Mouse (Mus musculus) MEL (cell line): ENCODE measurements around the gene Gm14444. TPM values are rescaled to one million over a fixed set of nuclear protein-coding genes. Genes with fewer than 3 reads are reported as not detected.
"Not testable (repeated sequence)": the region's sequence is repeated elsewhere in the genome, so short reads cannot be mapped to it uniquely, and the experiment has no call there.

Experiments
- DNase-seq: peaks from one replicate; pipeline ENCODE4 v3.0.0; 2011; ENCODE audit warnings: low read depth, low spot score
- H3K27ac ChIP-seq: 2 replicates; pipeline ENCODE4 v1.5.1; 2012; ENCODE audit warnings: low read depth, mild to moderate bottlenecking, control low read depth, low read length, moderate library complexity; ENCODE audit not compliant: control insufficient read depth
- H3K27me3 ChIP-seq, 2 experiments: fragments of 150-350 bp in 1 of 2; sonication (generic) in 1 of 2; 2 replicates each; pipeline ENCODE4 v1.6.1; 2012; ENCODE audit warnings: low read length in 2 of 2, mild to moderate bottlenecking in 2 of 2, improper control_type of control experiment in 1 of 2, moderate library complexity in 1 of 2; ENCODE audit not compliant: insufficient read depth in 2 of 2, control insufficient read depth in 1 of 2
- H3K36me3 ChIP-seq, 2 experiments: 2 replicates each; pipeline ENCODE4 v1.6.1; 2012 to 2014; ENCODE audit warnings: low read length in 2 of 2, improper control_type of control experiment in 1 of 2, inconsistent platforms in 1 of 2, mild to moderate bottlenecking in 1 of 2; ENCODE audit not compliant: insufficient read depth in 2 of 2, control insufficient read depth in 1 of 2
- H3K4me1 ChIP-seq, 2 experiments: fragments of 150-350 bp in 1 of 2; sonication (generic) in 1 of 2; 2 replicates each; pipeline ENCODE4 v1.6.1; 2012; ENCODE audit warnings: low read length in 2 of 2, improper control_type of control experiment in 1 of 2, mild to moderate bottlenecking in 1 of 2; ENCODE audit not compliant: insufficient read depth in 2 of 2, control insufficient read depth in 1 of 2
- H3K4me3 ChIP-seq, 2 experiments: fragments of 150-350 bp in 1 of 2; sonication (generic) in 1 of 2; 2 replicates each; pipeline ENCODE4 v1.5.1; 2012; ENCODE audit warnings: low read depth in 2 of 2, low read length in 2 of 2, mild to moderate bottlenecking in 2 of 2, moderate library complexity in 2 of 2, control low read depth in 1 of 2, improper control_type of control experiment in 1 of 2; ENCODE audit not compliant: control insufficient read depth in 1 of 2, insufficient read depth in 1 of 2
- H3K79me2 ChIP-seq: 2 replicates; pipeline ENCODE4 v1.6.1; 2012; ENCODE audit warnings: mild to moderate bottlenecking, low read length, moderate library complexity; ENCODE audit not compliant: control insufficient read depth, poor library complexity, insufficient read depth
- H3K9ac ChIP-seq: 2 replicates; pipeline ENCODE4 v1.6.1; 2012; ENCODE audit warnings: low read depth, mild to moderate bottlenecking, control low read depth, low read length, moderate library complexity; ENCODE audit not compliant: control insufficient read depth, poor library complexity, severe bottlenecking
- H3K9me3 ChIP-seq: fragments of 150-350 bp; sonication (generic); replicated peaks from 2 replicates; pipeline ENCODE4 v1.6.1; 2012; ENCODE audit warnings: mild to moderate bottlenecking, low read length, improper control_type of control experiment, moderate library complexity; ENCODE audit not compliant: insufficient read depth
- polyA plus RNA-seq, 2 experiments: library from polyadenylated mRNA; stranded (reverse) in 1 of 2; unstranded in 1 of 2; fragments of >175 nt in 1 of 2; fragments of >200 nt in 1 of 2; gene quantifications; 2 replicates each; pipeline versions ENCODE4 v1.2.1 to v1.2.4; 2012; ENCODE audit warnings: low replicate concordance in 2 of 2, low read depth in 1 of 2; ENCODE audit not compliant: insufficient read length in 2 of 2, insufficient read depth in 1 of 2, missing spikeins in 1 of 2
- total RNA-seq: library from RNA; depleted of rRNA; stranded (reverse); fragments of 300-350 nt; gene quantifications from 2 replicates; pipeline ENCODE4 v1.2.3, GENCODE M21; 2012; rRNA removed

The Gm14444 gene
- total RNA-seq: 1.2 and 1.5 TPM in 2 replicates
- polyA plus RNA-seq: 100 to 1,000 TPM in 1 of 2 experiments, under 1 TPM in 1; 0.33 to 138 TPM

- H3K27me3 ChIP-seq, H3K27ac ChIP-seq, H3K79me2 ChIP-seq, DNase-seq, H3K4me3 ChIP-seq, H3K4me1 ChIP-seq, H3K36me3 ChIP-seq, H3K9me3 ChIP-seq, H3K9ac ChIP-seq: not testable (repeated sequence)
These were observed at the start of gene Gm14444 for GRCm38 (mm10) chr2:175010022-175010421. TSS of gene Gm14444 (plus strand) at chr2:175010241.

- not testable (repeated sequence) for H3K9me3 ChIP-seq, DNase-seq, H3K27ac ChIP-seq, H3K9ac ChIP-seq, H3K4me1 ChIP-seq, H3K4me3 ChIP-seq, H3K27me3 ChIP-seq, H3K79me2 ChIP-seq, H3K36me3 ChIP-seq
These were observed 44.6 kb upstream of the Gm14444 start for GRCm38 (mm10) chr2:174965466-174965865.

GRCm38 (mm10) chr2:175044268-175044667 lies 34.2 kb downstream of the Gm14444 start:
- H3K4me1 ChIP-seq, H3K9ac ChIP-seq, H3K27me3 ChIP-seq, DNase-seq, H3K4me3 ChIP-seq, H3K79me2 ChIP-seq, H3K27ac ChIP-seq, H3K36me3 ChIP-seq, H3K9me3 ChIP-seq: not testable (repeated sequence)

GRCm38 (mm10) chr2:175067681-175068261 lies 57.7 kb downstream of the Gm14444 start, which contains the start of gene Gm14393:
TSS of gene Gm14393 (minus strand) at chr2:175067781.
- H3K79me2 ChIP-seq, H3K4me1 ChIP-seq, H3K36me3 ChIP-seq, H3K27ac ChIP-seq, H3K4me3 ChIP-seq, H3K9ac ChIP-seq, H3K9me3 ChIP-seq, DNase-seq, H3K27me3 ChIP-seq: not testable (repeated sequence)

Other genes starting within 250 kb of the Gm14444 start
- not detected in 2 replicates for gene Edn3, start 249.6 kb upstream of the Gm14444 start, total RNA-seq
- gene Edn3, start 249.6 kb upstream of the Gm14444 start, polyA plus RNA-seq: not detected
- 0.78 and 1.4 TPM in 2 replicates for gene Gm14393, start 57.5 kb downstream of the Gm14444 start, total RNA-seq
- under 1 TPM in 1 of 2 experiments, not detected in 1; 0.56 TPM for gene Gm14393, start 57.5 kb downstream of the Gm14444 start, polyA plus RNA-seq
- gene Gm14399, start 131.8 kb downstream of the Gm14444 start, total RNA-seq: 0.33 and 1.1 TPM in 2 replicates
- 1,000 to 10,000 TPM in 1 of 2 experiments, 1 to 10 TPM in 1; 1.1 to 2,404 TPM for gene Gm14399, start 131.8 kb downstream of the Gm14444 start, polyA plus RNA-seq
- 0.29 and 0.62 TPM in 2 replicates for gene Gm14443, start 165.6 kb downstream of the Gm14444 start, total RNA-seq
- gene Gm14443, start 165.6 kb downstream of the Gm14444 start, polyA plus RNA-seq: under 1 TPM in 1 of 2 experiments, not detected in 1; 0.17 TPM
- gene Gm14391, start 196.7 kb downstream of the Gm14444 start, total RNA-seq: 4.4 and 6.8 TPM in 2 replicates
- 100 to 1,000 TPM in 1 of 2 experiments, 1 to 10 TPM in 1; 3.0 to 306 TPM for gene Gm14391, start 196.7 kb downstream of the Gm14444 start, polyA plus RNA-seq